Mouse (Mus musculus) B cell, adult 62 days (primary cell): ENCODE data around the gene Arhgef38. TPM values are rescaled to one million over a fixed set of nuclear protein-coding genes. Genes with fewer than 3 reads are reported as not detected.

Experiments
- total RNA-seq: library from RNA; stranded (reverse); gene quantifications from 4 replicates; pipeline ENCODE4 v1.2.4, GENCODE M21; 2023

Arhgef38 gene
- not detected in 4 replicates for total RNA-seq

DNA sequence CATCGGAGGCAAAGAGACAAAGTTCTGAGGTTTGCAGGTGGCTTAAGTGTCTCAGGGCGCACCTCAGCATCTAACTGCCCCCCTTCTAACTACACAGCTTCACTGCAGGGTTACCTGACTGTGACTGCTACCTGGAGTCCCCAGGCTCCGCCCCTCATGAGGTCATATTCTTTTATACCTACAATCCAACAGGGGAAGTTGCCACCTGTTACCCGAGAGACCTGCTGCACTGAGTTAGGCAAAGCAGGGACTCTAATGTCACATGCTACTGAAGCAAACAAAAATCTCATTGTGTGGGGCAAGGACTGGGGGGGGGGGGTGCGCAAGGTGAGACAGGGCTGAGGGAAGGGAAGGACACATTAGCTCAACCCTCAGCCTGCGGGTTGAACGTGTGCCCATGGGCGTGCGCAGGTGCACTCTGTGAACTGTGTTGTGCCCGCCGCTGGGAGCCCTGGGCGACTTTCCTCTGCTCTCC lies at the start of gene Arhgef38:
TSS of gene Arhgef38 (minus strand) at position 129 of the 475 bp plus-strand sequence.

DNA sequence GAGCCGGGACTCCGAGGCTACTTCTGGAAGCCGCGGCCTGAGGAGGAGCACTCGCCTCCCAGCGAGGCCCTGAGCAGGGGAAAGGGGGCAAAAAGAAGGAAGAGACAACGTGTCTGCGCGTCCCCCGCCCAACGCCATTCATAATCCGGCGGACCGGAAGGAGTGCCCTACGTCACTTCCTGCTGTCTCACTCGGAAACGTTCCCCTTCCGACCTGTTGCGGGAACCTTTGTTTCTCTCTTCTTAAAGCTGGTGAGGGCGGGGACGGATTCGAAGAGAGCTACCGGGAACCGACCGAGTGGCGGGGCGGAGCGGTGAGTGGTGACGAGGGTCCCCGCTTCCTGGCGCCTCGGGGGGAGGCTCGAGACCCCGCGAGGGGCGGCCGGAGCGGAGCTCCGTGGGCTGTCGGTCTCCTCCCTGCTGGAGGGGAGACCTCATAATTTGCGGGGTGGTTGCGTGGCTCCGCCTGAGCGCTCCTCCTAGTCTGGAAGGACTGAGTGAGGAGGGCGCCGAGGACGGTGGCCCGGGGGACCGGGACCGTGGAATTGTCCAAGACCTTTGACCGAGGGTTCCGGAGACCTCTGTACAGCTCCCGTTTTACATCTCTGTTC lies 143.0 kb downstream of the Arhgef38 start, which contains the start of the genes Ints12 and Gstcd:
TSS of gene Ints12 (plus strand) at position 177 of the 610 bp plus-strand sequence.
TSS of gene Gstcd (minus strand) at position 370 of the 610 bp plus-strand sequence.

Other genes starting within 250 kb of the Arhgef38 start
- 13.9 to 17.6 TPM (median 14.9 TPM) in 4 replicates for gene Ints12, start 143.1 kb downstream of the Arhgef38 start, total RNA-seq
- 20.5 to 23.6 TPM (median 21.0 TPM) in 4 replicates for gene Gstcd, start 142.9 kb downstream of the Arhgef38 start, total RNA-seq
- 18.6 to 22.3 TPM (median 21.6 TPM) in 4 replicates for gene Ppa2, start 75.2 kb upstream of the Arhgef38 start, total RNA-seq